Mouse (Mus musculus) neutrophil, adult 65 days (primary cell): ENCODE measurements around the gene Gm17535. TPM values are rescaled to one million over a fixed set of nuclear protein-coding genes. Genes with fewer than 3 reads are reported as not detected.

Experiments
- total RNA-seq: library from RNA; stranded (reverse); gene quantifications from 2 replicates; pipeline ENCODE4 v1.2.4, GENCODE M21; 2023

Gm17535 gene
- total RNA-seq: not detected in 2 replicates

GRCm38 (mm10) chr9:3034299-3034698, at the start of gene Gm17535:
TSS of gene Gm17535 (plus strand) at chr9:3034599.

GRCm38 (mm10) chr9:3000445-3000972, 33.9 kb upstream of the Gm17535 start, which contains the start of gene Gm10722:
TSS of gene Gm10722 (plus strand) at chr9:3000922.

GRCm38 (mm10) chr9:3002794-3003396, 31.5 kb upstream of the Gm17535 start, which contains the start of gene Gm11168:
TSS of gene Gm11168 (plus strand) at chr9:3003346.

GRCm38 (mm10) chr9:3012733-3013279, 21.6 kb upstream of the Gm17535 start, which contains the start of gene Gm10721:
TSS of gene Gm10721 (plus strand) at chr9:3013140.

GRCm38 (mm10) chr9:3015354-3015753, 19.0 kb upstream of the Gm17535 start, which contains the start of gene Gm10720:
TSS of gene Gm10720 (plus strand) at chr9:3015654.

GRCm38 (mm10) chr9:3017108-3017507, 17.3 kb upstream of the Gm17535 start, which contains the start of gene Gm10719:
TSS of gene Gm10719 (plus strand) at chr9:3017408.

GRCm38 (mm10) chr9:3023312-3023984, 11.0 kb upstream of the Gm17535 start, which contains the start of gene Gm10718:
TSS of gene Gm10718 (plus strand) at chr9:3023547.

GRCm38 (mm10) chr9:3024912-3025467, 9.4 kb upstream of the Gm17535 start, which contains the start of gene Gm10717:
TSS of gene Gm10717 (plus strand) at chr9:3025417.

GRCm38 (mm10) chr9:3036577-3036976, 2.2 kb downstream of the Gm17535 start, which contains the start of gene Gm10715:
TSS of gene Gm10715 (plus strand) at chr9:3036877.

Other genes with a start within 250 kb of the Gm17535 start
- gene Gm10722, start 33.7 kb upstream of the Gm17535 start, total RNA-seq: not detected in 2 replicates
- 1.1 and 2.7 TPM in 2 replicates for gene Gm11168, start 31.3 kb upstream of the Gm17535 start, total RNA-seq
- gene Gm10721, start 21.5 kb upstream of the Gm17535 start, total RNA-seq: 0.75 and 4.1 TPM in 2 replicates
- not detected in 2 replicates for gene Gm10720, start 18.9 kb upstream of the Gm17535 start, total RNA-seq
- 3.8 and 5.6 TPM in 2 replicates for gene Gm10719, start 17.2 kb upstream of the Gm17535 start, total RNA-seq
- gene Gm10718, start 11.1 kb upstream of the Gm17535 start, total RNA-seq: 7.6 and 13.4 TPM in 2 replicates
- 1.3 and 2.9 TPM in 2 replicates for gene Gm10717, start 9.2 kb upstream of the Gm17535 start, total RNA-seq
- not detected in 2 replicates for gene Gm10715, start 2.3 kb downstream of the Gm17535 start, total RNA-seq